Mouse (Mus musculus) erythroblast, embryonic 14.5 days (primary cell): Measurements from ENCODE around the gene Utp6.

Source experiments
- GATA1 ChIP-seq: IDR thresholded peaks from 2 replicates; pipeline ENCODE4 v1.6.1; 2012; ENCODE audit warnings: low read length, inconsistent platforms, mixed read lengths
- TAL1 ChIP-seq: IDR thresholded peaks from 3 replicates; pipeline ENCODE4 v1.6.1; 2012; ENCODE audit warnings: low read length, inconsistent platforms, mixed read lengths

GRCm38 (mm10) chr11:79973133-79973532 is 10.9 kb upstream of the Utp6 start:
- no peak for TF ChIP-seq TAL1
- TF ChIP-seq GATA1: no peak
